8 mouse cellular contexts compared by ENCODE assay signal in genomic region chr5:98854264-98854626, GRCm38 (mm10). TPM values are rescaled to one million over a fixed set of nuclear protein-coding genes. Genes with fewer than 3 reads are reported as not detected.
DNase-seq lines count a peak whose midpoint lies in the region; ATAC-seq lines count a peak whose summit lies in the region.

Gene Bmp3 (plus strand): TSS chr5:98854415.

- no peak within 1 kb of the TSS for H3K27ac ChIP-seq in neural tube, embryonic 11.5 days (ENCODE audit: low read depth, low read length)
- H3K27ac ChIP-seq in forebrain, embryonic 10.5 days: peak within 1 kb of the TSS; percentile 60
- peak within 1 kb of the TSS; percentile 48 for H3K27ac ChIP-seq in intestine, embryonic 15.5 days
- no peak within 1 kb of the TSS for H3K27ac ChIP-seq in liver, embryonic 12.5 days
- H3K27ac ChIP-seq in neural tube, embryonic 14.5 days (ENCODE audit: low read depth, low read length): no peak within 1 kb of the TSS

- H3K36me3 ChIP-seq in neural tube, embryonic 11.5 days (ENCODE audit: control insufficient read depth, insufficient read depth, low read length): no peaks in the 10 kb centered on the region
- H3K36me3 ChIP-seq in forebrain, embryonic 10.5 days (replicated peaks): no peaks in the 10 kb centered on the region
- H3K36me3 ChIP-seq in intestine, embryonic 15.5 days: no peaks in the 10 kb centered on the region
- no peaks in the 10 kb centered on the region for H3K36me3 ChIP-seq in liver, embryonic 12.5 days
- H3K36me3 ChIP-seq in neural tube, embryonic 14.5 days (ENCODE audit: control insufficient read depth, insufficient read depth, low read length): no peaks in the 10 kb centered on the region

- H3K9me3 ChIP-seq in neural tube, embryonic 11.5 days (ENCODE audit: control insufficient read depth, low read length): no peaks in the 10 kb centered on the region
- no peaks in the 10 kb centered on the region for H3K9me3 ChIP-seq in forebrain, embryonic 10.5 days
- H3K9me3 ChIP-seq in intestine, embryonic 15.5 days: no peaks in the 10 kb centered on the region
- no peaks in the 10 kb centered on the region for H3K9me3 ChIP-seq in liver, embryonic 12.5 days (replicated peaks)
- no peaks in the 10 kb centered on the region for H3K9me3 ChIP-seq in neural tube, embryonic 14.5 days (ENCODE audit: control insufficient read depth, low read length)

- H3K9ac ChIP-seq in neural tube, embryonic 11.5 days (ENCODE audit: low read length): peak within 1 kb of the TSS; percentile 38
- H3K9ac ChIP-seq in intestine, embryonic 15.5 days: peak within 1 kb of the TSS; percentile 62
- no peak within 1 kb of the TSS for H3K9ac ChIP-seq in liver, embryonic 12.5 days
- H3K9ac ChIP-seq in neural tube, embryonic 14.5 days (replicated peaks; ENCODE audit: low read depth, low read length): peak within 1 kb of the TSS; percentile 43

- H3K27me3 ChIP-seq in neural tube, embryonic 11.5 days (ENCODE audit: control insufficient read depth, insufficient read depth, low read length): peaks cover 26% of the 10 kb centered on the region
- peaks cover 67% of the 10 kb centered on the region for H3K27me3 ChIP-seq in forebrain, embryonic 10.5 days (ENCODE audit: poor library complexity, severe bottlenecking)
- peaks cover 23% of the 10 kb centered on the region for H3K27me3 ChIP-seq in intestine, embryonic 15.5 days (replicated peaks)
- peaks cover 56% of the 10 kb centered on the region for H3K27me3 ChIP-seq in liver, embryonic 12.5 days (replicated peaks)
- peaks cover 15% of the 10 kb centered on the region for H3K27me3 ChIP-seq in neural tube, embryonic 14.5 days (ENCODE audit: control insufficient read depth, insufficient read depth, low read length)

- 4% methylated on average over 10 of the region's 10 CpGs for WGBS in neural tube, embryonic 11.5 days
- WGBS in forebrain, embryonic 10.5 days: 4% methylated on average over 10 of the region's 10 CpGs
- WGBS in intestine, embryonic 15.5 days: 6% methylated on average over 10 of the region's 10 CpGs
- 9% methylated on average over 10 of the region's 10 CpGs for WGBS in liver, embryonic 12.5 days (ENCODE audit: insufficient replicate concordance)
- 5% methylated on average over 10 of the region's 10 CpGs for WGBS in neural tube, embryonic 14.5 days

- peak within 1 kb of the TSS; percentile 90 for H3K4me2 ChIP-seq in neural tube, embryonic 11.5 days (ENCODE audit: low read depth)
- H3K4me2 ChIP-seq in intestine, embryonic 15.5 days (replicated peaks): peak within 1 kb of the TSS; percentile 97
- peak within 1 kb of the TSS; percentile 62 for H3K4me2 ChIP-seq in liver, embryonic 12.5 days
- H3K4me2 ChIP-seq in neural tube, embryonic 14.5 days (ENCODE audit: low read depth, low read length): peak within 1 kb of the TSS; percentile 93

- 0 out of 2 replicates have a peak, but pooled peaks cover 2% of the 10 kb centered on the region for H3K4me1 ChIP-seq in neural tube, embryonic 11.5 days (ENCODE audit: control insufficient read depth, insufficient read depth, low read length)
- peaks cover 28% of the 10 kb centered on the region for H3K4me1 ChIP-seq in forebrain, embryonic 10.5 days
- H3K4me1 ChIP-seq in intestine, embryonic 15.5 days (replicated peaks): peaks cover 8% of the 10 kb centered on the region
- H3K4me1 ChIP-seq in liver, embryonic 12.5 days: no peaks in the 10 kb centered on the region
- peaks cover 7% of the 10 kb centered on the region; the same call in 1 of the 2 replicates for H3K4me1 ChIP-seq in neural tube, embryonic 14.5 days (ENCODE audit: control insufficient read depth, insufficient read depth, low read length)

- ATAC-seq in neural tube, embryonic 11.5 days (ENCODE audit: insufficient read depth, low FRiP score, low TSS enrichment): peak; percentile 48
- peak; percentile 66 for ATAC-seq in intestine, embryonic 15.5 days
- no peak for ATAC-seq in liver, embryonic 12.5 days
- peak; percentile 55; the same call in 1 of the 2 replicates for ATAC-seq in neural tube, embryonic 14.5 days (ENCODE audit: low read depth)

- H3K4me3 ChIP-seq in neural tube, embryonic 11.5 days (ENCODE audit: low read depth, low read length): peak within 1 kb of the TSS; percentile 46
- peak within 1 kb of the TSS; percentile 71 for H3K4me3 ChIP-seq in forebrain, embryonic 10.5 days
- H3K4me3 ChIP-seq in intestine, embryonic 15.5 days (replicated peaks): peak within 1 kb of the TSS; percentile 65
- peak within 1 kb of the TSS; percentile 37 for H3K4me3 ChIP-seq in liver, embryonic 12.5 days
- peak within 1 kb of the TSS; percentile 42 for H3K4me3 ChIP-seq in neural tube, embryonic 14.5 days (ENCODE audit: low read depth, low read length)

- peak; percentile 37 for DNase-seq in neural tube, embryonic 11.5 days (ENCODE audit: low spot score)
- no peak for DNase-seq in neural tube, embryonic 10.5 days (ENCODE audit: extremely low spot score, low spot score)
- DNase-seq in forebrain, embryonic 10.5 days (ENCODE audit: extremely low spot score, low spot score): peak; percentile 20
- DNase-seq in thymus, postnatal 36 days: no peak
- no peak for DNase-seq in T-cell, adult 2 months (ENCODE audit: low spot score)

RNA-seq across cellular contexts. Expression of gene Bmp3, which starts in this region (rescaled TPM):
- 0.68 and 0.82 TPM in 2 replicates for polyA plus RNA-seq in neural tube, embryonic 11.5 days (2014; fragmentation: Nextera tagmentation; extraction: Ambion mirVana)
- polyA plus RNA-seq in forebrain, embryonic 10.5 days (2016; fragmentation: Nextera tagmentation; extraction: Ambion mirVana): 0.18 and 0.27 TPM in 2 replicates
- polyA plus RNA-seq in intestine, embryonic 15.5 days (2015; fragmentation: Nextera tagmentation; extraction: Ambion mirVana): 10.5 and 12.0 TPM in 2 replicates
- 0.07 and 0.08 TPM in 2 replicates for polyA plus RNA-seq in liver, embryonic 12.5 days (2016; fragmentation: Nextera tagmentation; extraction: Ambion mirVana)
- polyA plus RNA-seq in neural tube, embryonic 14.5 days (2014; fragmentation: Nextera tagmentation; extraction: Ambion mirVana): 1.7 and 1.9 TPM in 2 replicates

Comparison
In these comparisons a context has a peak if more than half of its experiments do, and no peak if none do; other contexts are left out.
1. Peak in DNase-seq, ATAC-seq, H3K4me3 ChIP-seq, H3K9ac ChIP-seq and H3K4me2 ChIP-seq in neural tube, embryonic 11.5 days; RNA of the gene not detected or under 1 TPM.
2. Peak in DNase-seq, H3K4me3 ChIP-seq and H3K27ac ChIP-seq in forebrain, embryonic 10.5 days; RNA of the gene not detected or under 1 TPM.